Mouse (Mus musculus) midbrain, embryonic 12.5 days (tissue): ENCODE data around the gene Hhatl. TPM values are rescaled to one million over a fixed set of nuclear protein-coding genes. Genes with fewer than 3 reads are reported as not detected.
A peak's percentile ranks its signal among the peaks of the same experiment; 100 is the strongest.

Experiments
- ATAC-seq: fragments of 200-750 bp; cut with Nextera tagmentation; 2 replicates; pipeline ENCODE4 v1.8.0; 2017; ENCODE audit warnings: low read depth, moderate TSS enrichment, moderate library complexity; ENCODE audit not compliant: low FRiP score
- H3K27ac ChIP-seq: fragments of 300-500 bp; sonication (generic); replicated peaks from 2 replicates; pipeline ENCODE4 v1.5.1; 2016; ENCODE audit warnings: mild to moderate bottlenecking
- H3K27me3 ChIP-seq: fragments of 300-500 bp; sonication (generic); 2 replicates; pipeline ENCODE4 v1.6.1; 2016; ENCODE audit warnings: mild to moderate bottlenecking
- H3K36me3 ChIP-seq: fragments of 300-500 bp; sonication (generic); 2 replicates; pipeline ENCODE4 v1.6.1; 2016
- H3K4me1 ChIP-seq: fragments of 300-500 bp; sonication (generic); 2 replicates; pipeline ENCODE4 v1.6.1; 2016
- H3K4me2 ChIP-seq: fragments of 300-500 bp; sonication (generic); replicated peaks from 2 replicates; pipeline ENCODE4 v1.6.1; 2016; ENCODE audit warnings: mild to moderate bottlenecking, moderate library complexity
- H3K4me3 ChIP-seq: fragments of 300-500 bp; sonication (generic); 2 replicates; pipeline ENCODE4 v1.5.1; 2016; ENCODE audit warnings: mild to moderate bottlenecking
- H3K9ac ChIP-seq: fragments of 300-500 bp; sonication (generic); replicated peaks from 2 replicates; pipeline ENCODE4 v1.6.1; 2016; ENCODE audit warnings: mild to moderate bottlenecking, moderate library complexity
- H3K9me3 ChIP-seq: fragments of 300-500 bp; sonication (generic); 2 replicates; pipeline ENCODE4 v1.6.1; 2016; ENCODE audit warnings: mild to moderate bottlenecking
- WGBS: fragments of 180-500 bp; shearing (Covaris S2); methylation state at CpG from one replicate; pipeline ENCODE4 v1.1.7; 2016; 5-methylcytosine and 5-hydroxymethylcytosine counted together
- polyA plus RNA-seq: library from polyadenylated mRNA; unstranded; fragments of >200 nt; fragmentation: Nextera tagmentation; extraction: Ambion mirVana; gene quantifications from 2 replicates; pipeline ENCODE4 v1.2.1, GENCODE M21; 2016

Hhatl gene
- polyA plus RNA-seq, 1 experiment from 2014 or later, result not detected

DNA sequence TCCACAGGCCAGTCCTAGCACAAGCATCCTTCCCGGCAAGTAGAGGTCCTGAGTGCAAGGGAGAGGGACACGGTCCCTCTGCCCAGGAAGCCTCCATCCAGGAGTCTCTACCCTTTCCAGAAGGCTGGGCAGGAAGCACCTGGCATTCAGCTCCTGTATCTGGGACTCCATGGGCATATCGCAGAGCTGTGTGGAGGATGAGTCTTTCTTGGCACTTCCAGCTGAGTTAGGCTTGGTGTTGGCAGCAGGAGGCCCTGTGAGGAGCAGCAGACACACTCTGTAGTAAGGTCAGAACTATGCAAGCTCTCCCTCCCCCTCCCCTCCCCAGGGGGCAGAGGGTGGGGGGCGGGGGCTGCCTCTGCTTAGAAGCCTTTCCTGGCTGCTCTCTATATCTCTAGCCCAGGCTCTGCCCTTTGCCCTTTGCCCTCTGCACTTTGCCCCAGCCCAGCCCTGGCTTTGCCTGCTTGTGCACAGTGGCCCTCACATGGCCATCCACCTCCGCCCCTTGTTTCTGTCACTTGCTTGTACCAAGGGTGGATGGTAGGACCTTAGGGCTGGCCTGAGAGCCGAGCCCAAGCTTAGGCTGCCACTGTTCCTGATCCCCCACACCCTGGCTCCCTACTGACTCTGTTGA, 6.7 kb upstream of the Hhatl start:
- peaks cover 8% of the 10 kb centered on the region; the same call in 1 of the 2 replicates for H3K27me3 ChIP-seq
- H3K36me3 ChIP-seq, result no peaks in the 10 kb centered on the region
- ATAC-seq, result no peak
- no peak overlapping the region for H3K9ac ChIP-seq
- no peak overlapping the region for H3K4me2 ChIP-seq
- H3K4me3 ChIP-seq, result no peak overlapping the region
- WGBS, result 50% methylated on average over 5 of the region's 6 CpGs
- peaks cover 9% of the 10 kb centered on the region for H3K4me1 ChIP-seq
- no peaks in the 10 kb centered on the region for H3K9me3 ChIP-seq
- no peak overlapping the region for H3K27ac ChIP-seq

DNA sequence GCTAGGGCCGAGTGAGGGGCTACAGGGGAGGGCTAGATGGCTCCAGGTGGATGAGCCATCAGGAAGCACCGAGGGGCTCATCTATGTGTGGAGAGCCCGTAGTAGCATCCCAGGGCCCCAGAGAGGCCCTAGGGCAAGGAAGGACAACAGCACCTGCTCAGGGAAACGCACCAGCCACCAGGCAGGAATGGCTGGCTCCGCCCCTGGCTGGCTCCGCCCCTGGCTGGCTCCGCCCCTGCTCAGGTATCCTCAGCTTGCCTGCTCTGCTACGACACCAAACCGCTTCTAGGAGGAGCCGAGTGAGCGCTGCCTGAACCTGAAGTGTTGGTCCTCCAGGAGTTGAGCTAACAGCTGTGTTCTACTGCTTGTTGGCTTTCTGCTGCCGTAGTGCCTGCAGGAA, 5.4 kb upstream of the Hhatl start:
- no peak for ATAC-seq
- no peak overlapping the region for H3K27ac ChIP-seq
- WGBS, result 18% methylated on average over 12 of the region's 12 CpGs

DNA sequence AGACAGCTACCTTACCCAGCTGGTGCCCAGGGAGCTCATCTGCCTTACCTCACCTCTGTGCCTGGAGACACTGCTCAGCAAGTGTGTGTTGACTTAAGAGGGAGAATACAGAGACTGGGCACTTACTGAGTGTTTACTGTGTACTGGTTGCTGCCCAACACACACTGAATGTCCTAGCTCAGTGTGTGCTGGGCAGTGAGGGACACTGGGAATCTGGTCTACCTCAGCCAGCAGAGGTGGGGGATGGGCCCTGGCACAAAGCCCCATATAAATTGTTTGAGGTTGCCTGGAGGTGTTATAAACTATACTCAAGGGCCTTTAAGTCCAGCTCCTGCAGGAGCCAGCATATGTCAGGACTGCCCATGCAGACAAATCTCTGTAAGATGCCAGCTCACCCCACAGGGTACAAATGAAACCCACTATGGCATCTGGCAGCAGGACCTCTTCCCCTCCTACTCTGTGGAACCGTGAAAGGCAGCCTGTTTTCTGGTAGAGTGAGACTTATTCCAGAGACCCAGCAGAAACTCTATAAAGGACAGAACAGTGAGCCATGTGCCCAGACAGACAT, 2.7 kb upstream of the Hhatl start:
- 67% methylated on average over 1 of the region's 1 CpGs for WGBS
- Histone ChIP-seq H3K4me2 (no peak overlapping the region), H3K4me1 (0 out of 2 replicates have a peak, but pooled peaks cover 6% of the 10 kb centered on the region), H3K9me3 (no peaks in the 10 kb centered on the region), H3K9ac (no peak overlapping the region), H3K27me3 (peaks cover 23% of the 10 kb centered on the region), H3K36me3 (no peaks in the 10 kb centered on the region), H3K27ac (no peak overlapping the region), H3K4me3 (no peak overlapping the region)
- ATAC-seq, result no peak

More for the DNA sequence above, 5.4 kb upstream of the Hhatl start:
- Histone ChIP-seq H3K4me1 (peaks cover 9% of the 10 kb centered on the region), H3K27me3 (peaks cover 8% of the 10 kb centered on the region; the same call in 1 of the 2 replicates), H3K9me3 (no peaks in the 10 kb centered on the region), H3K4me3 (no peak overlapping the region), H3K36me3 (no peaks in the 10 kb centered on the region), H3K4me2 (no peak overlapping the region), H3K9ac (no peak overlapping the region)

DNA sequence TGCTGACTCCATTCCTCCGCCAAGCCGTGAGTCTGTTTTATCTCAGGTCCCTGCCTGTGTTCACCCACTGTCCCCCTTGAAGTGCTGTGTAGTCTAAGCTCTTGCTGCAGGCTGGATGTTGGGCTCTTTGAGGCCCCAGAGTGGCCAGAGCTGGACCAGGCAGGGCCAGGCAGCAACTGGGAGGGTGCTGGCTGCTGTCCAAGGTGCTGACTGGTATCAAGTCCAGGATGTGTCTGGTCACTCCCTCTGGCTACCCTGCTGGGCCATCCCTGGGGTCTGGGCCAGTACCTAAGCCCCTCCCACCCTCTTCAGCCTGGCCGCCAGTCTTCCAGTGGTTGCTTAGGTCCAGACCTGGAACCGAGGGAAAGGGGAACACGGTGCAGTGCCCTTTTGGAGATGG, 1.1 kb downstream of the Hhatl start:
- no peak overlapping the region for H3K9ac ChIP-seq
- 0 out of 2 replicates have a peak, but pooled peaks cover 6% of the 10 kb centered on the region for H3K4me1 ChIP-seq
- peaks cover 17% of the 10 kb centered on the region for H3K27me3 ChIP-seq
- H3K4me2 ChIP-seq, result no peak overlapping the region
- H3K4me3 ChIP-seq, result no peak overlapping the region
- H3K9me3 ChIP-seq, result no peaks in the 10 kb centered on the region
- 15% methylated on average over 5 of the region's 5 CpGs for WGBS
- ATAC-seq, result no peak
- no peaks in the 10 kb centered on the region for H3K36me3 ChIP-seq
- H3K27ac ChIP-seq, result no peak overlapping the region

DNA sequence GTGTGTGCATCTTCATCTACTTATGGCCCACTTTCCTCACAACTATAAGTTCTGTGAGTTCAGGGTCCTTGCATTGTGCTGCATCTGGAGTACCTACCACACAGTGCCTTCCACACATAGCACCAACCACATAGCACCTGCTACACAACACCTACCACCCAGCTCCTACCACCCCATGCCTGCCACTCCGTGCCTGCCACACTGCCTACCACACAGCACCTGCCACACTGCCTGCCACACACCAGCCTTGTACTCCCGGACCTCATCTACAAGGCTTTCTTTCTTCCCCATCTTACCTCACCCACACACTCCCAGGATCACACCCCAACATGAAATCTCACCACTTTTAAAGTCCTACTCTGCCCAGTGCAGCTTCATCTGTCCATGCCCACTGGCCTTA, 5.9 kb downstream of the Hhatl start:
- no peaks in the 10 kb centered on the region for H3K9me3 ChIP-seq
- no peaks in the 10 kb centered on the region for H3K36me3 ChIP-seq
- H3K9ac ChIP-seq, result no peak overlapping the region
- no peak overlapping the region for H3K27ac ChIP-seq
- no peak overlapping the region for H3K4me2 ChIP-seq
- peaks cover 6% of the 10 kb centered on the region for H3K27me3 ChIP-seq
- ATAC-seq, result no peak
- no peak overlapping the region for H3K4me3 ChIP-seq
- 86% methylated on average over 2 of the region's 2 CpGs for WGBS
- H3K4me1 ChIP-seq, result no peaks in the 10 kb centered on the region

DNA sequence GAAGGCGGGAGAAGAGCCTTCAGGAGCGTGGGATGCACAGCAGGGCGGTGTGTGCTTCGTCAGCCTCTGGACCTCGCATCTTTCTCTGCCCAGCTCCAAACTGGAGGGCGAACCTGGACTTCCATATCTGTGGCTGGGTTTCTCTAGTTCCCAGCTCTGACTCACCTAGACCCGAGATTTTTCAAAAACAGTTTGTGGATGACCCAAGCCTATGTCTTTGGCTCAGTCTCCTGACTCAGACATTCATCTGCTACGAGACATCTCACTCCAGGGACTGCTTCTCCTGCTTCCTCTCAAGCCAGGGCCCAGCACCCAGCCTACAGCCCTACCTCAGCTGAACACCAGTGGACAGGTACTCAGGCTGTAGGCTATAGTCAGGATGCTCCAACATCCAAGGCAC, 7.0 kb downstream of the Hhatl start:
- no peak overlapping the region for H3K27ac ChIP-seq
- 81% methylated on average over 8 of the region's 8 CpGs for WGBS
- H3K4me1 ChIP-seq, result no peaks in the 10 kb centered on the region
- no peaks in the 10 kb centered on the region for H3K36me3 ChIP-seq
- no peak for ATAC-seq
- H3K9me3 ChIP-seq, result no peaks in the 10 kb centered on the region
- peaks cover 4% of the 10 kb centered on the region for H3K27me3 ChIP-seq
- H3K4me2 ChIP-seq, result no peak overlapping the region
- H3K9ac ChIP-seq, result no peak overlapping the region
- no peak overlapping the region for H3K4me3 ChIP-seq

DNA sequence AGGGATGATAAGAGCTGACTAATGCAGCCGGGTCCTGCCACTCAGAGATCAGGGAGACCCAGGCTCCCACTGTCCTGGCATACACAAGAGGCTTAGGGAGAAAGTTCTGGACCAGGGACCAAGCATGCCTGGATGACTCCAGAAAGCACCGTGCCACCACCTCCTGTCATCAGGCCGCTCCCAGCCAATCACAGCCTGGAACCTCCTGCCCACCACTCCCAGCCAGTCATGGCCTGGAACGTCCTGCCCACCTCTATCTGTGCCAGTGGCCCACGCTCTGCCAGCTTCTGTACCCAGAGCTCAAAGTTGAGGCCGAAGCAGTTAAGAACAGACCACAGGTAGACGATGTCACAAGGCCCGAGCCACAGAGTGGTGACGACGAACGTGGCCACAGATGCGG, 7.5 kb downstream of the Hhatl start:
- no peak for ATAC-seq
- Histone ChIP-seq H3K36me3 (no peaks in the 10 kb centered on the region), H3K4me1 (no peaks in the 10 kb centered on the region), H3K27ac (no peak overlapping the region), H3K27me3 (peaks cover 5% of the 10 kb centered on the region), H3K9me3 (no peaks in the 10 kb centered on the region), H3K4me3 (no peak overlapping the region), H3K4me2 (no peak overlapping the region), H3K9ac (no peak overlapping the region)
- 88% methylated on average over 12 of the region's 12 CpGs for WGBS

DNA sequence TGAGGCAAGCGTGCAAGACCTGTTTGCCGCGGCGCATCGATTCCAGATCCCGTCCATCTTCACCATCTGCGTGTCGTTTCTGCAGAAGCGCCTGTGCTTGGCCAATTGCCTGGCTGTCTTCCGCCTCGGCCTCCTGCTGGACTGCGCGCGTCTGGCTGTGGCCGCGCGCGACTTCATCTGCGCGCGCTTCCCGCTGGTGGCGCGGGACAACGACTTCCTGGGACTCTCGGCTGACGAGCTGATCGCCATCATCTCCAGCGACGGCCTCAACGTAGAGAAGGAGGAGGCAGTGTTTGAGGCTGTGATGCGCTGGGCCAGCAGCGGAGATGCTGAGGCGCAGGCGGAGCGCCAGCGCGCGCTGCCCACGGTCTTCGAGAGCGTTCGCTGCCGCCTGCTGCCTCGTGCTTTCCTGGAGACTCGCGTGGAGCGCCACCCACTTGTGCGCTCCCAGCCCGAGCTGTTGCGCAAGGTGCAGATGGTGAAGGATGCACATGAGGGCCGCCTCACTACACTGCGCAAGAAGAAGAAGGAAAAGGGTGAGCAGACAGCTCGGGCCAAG, 14.2 kb downstream of the Hhatl start:
- Histone ChIP-seq H3K9me3 (no peaks in the 10 kb centered on the region), H3K27me3 (peaks cover 49% of the 10 kb centered on the region), H3K9ac (no peak overlapping the region), H3K4me3 (peak overlapping the region; percentile 34), H3K4me2 (peak overlapping the region; percentile 50), H3K27ac (no peak overlapping the region), H3K36me3 (no peaks in the 10 kb centered on the region), H3K4me1 (peaks cover 8% of the 10 kb centered on the region; the same call in 1 of the 2 replicates)
- WGBS, result 15% methylated on average over 54 of the region's 54 CpGs
- ATAC-seq, result no peak

DNA sequence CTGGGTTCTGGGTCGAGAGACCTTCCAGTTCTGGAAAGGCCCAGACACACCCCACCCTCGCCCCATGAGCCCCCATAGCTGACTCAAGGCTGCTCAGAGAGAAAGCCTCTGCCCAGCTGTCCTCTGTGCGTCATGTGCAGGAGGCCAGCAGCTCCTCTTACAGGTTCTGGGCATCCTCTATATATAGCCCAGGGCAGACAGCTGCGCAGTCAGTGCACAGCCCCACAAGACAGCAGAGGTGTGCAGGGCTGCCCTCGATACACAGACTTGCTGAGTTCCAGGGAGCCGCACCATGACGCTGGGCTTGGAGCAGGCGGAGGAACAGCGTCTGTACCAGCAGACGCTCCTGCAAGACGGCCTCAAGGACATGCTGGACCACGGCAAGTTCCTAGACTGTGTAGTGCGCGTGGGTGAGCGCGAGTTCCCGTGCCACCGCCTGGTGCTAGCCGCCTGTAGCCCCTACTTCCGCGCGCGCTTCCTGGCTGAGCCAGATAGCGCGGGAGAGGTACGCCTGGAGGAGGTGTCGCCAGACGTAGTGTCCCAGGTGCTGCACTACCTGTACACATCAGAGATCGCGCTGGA, 14.7 kb downstream of the Hhatl start, which contains the start of gene Klhl40:
Gene Klhl40 (plus strand): TSS at position 124 of the 582 bp plus-strand sequence.
- H3K9ac ChIP-seq, result no peak within 1 kb of the TSS
- H3K27ac ChIP-seq, result no peak within 1 kb of the TSS
- H3K4me2 ChIP-seq, result peak within 1 kb of the TSS; percentile 50
- no peaks in the 10 kb centered on the region for H3K9me3 ChIP-seq
- H3K36me3 ChIP-seq, result no peaks in the 10 kb centered on the region
- peaks cover 49% of the 10 kb centered on the region for H3K27me3 ChIP-seq
- peaks cover 8% of the 10 kb centered on the region; the same call in 1 of the 2 replicates for H3K4me1 ChIP-seq
- ATAC-seq, result no peak
- peak within 1 kb of the TSS; percentile 34 for H3K4me3 ChIP-seq
- 22% methylated on average over 30 of the region's 30 CpGs for WGBS

DNA sequence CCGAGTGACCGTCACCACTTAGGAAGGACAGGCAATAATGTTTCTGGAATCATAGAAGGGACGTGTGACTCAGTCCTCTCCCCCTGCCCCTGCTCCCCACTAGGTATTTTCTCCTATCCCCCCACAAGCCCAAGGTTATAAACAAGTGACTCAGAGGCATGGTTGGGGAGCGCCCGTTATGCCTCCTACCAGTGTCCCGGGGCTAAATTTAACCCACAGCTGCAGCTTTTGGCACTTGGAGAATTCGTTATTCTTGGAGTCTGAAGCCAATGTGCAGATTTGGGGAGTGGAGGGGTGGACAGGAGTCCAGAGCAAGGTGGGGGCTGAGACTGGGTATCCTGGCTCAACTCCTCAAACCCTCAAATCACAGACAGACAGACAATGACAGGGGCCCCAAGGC, 15.8 kb downstream of the Hhatl start:
- 86% methylated on average over 7 of the region's 7 CpGs for WGBS
- Histone ChIP-seq H3K4me3 (no peak overlapping the region), H3K9me3 (no peaks in the 10 kb centered on the region), H3K4me2 (no peak overlapping the region), H3K4me1 (peaks cover 8% of the 10 kb centered on the region; the same call in 1 of the 2 replicates), H3K36me3 (no peaks in the 10 kb centered on the region), H3K9ac (no peak overlapping the region), H3K27ac (no peak overlapping the region), H3K27me3 (peaks cover 49% of the 10 kb centered on the region)
- no peak for ATAC-seq

DNA sequence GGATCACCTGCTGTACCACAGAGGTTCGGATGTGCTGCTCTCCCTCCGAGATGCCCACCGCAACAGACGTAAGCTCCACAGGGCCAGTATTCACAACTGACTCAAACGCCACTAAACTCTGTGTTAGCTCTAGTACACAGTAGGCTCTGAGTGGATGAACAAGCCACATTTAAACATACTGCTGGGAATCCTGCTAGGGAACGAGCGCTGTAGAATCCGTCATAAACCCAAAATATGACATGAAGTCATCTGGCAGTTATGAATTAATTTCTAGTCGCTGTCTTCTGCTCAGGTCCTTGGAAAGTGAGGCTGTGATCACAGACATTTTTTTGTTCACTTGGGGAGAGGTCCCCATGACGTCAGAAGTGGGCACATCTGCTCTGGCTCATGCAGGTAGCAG, 16.4 kb downstream of the Hhatl start:
- H3K9ac ChIP-seq, result no peak overlapping the region
- H3K36me3 ChIP-seq, result no peaks in the 10 kb centered on the region
- ATAC-seq, result no peak
- 84% methylated on average over 10 of the region's 10 CpGs for WGBS
- H3K4me3 ChIP-seq, result no peak overlapping the region
- H3K4me2 ChIP-seq, result no peak overlapping the region
- H3K27ac ChIP-seq, result no peak overlapping the region
- H3K9me3 ChIP-seq, result no peaks in the 10 kb centered on the region
- H3K27me3 ChIP-seq, result peaks cover 49% of the 10 kb centered on the region
- peaks cover 8% of the 10 kb centered on the region; the same call in 1 of the 2 replicates for H3K4me1 ChIP-seq

DNA sequence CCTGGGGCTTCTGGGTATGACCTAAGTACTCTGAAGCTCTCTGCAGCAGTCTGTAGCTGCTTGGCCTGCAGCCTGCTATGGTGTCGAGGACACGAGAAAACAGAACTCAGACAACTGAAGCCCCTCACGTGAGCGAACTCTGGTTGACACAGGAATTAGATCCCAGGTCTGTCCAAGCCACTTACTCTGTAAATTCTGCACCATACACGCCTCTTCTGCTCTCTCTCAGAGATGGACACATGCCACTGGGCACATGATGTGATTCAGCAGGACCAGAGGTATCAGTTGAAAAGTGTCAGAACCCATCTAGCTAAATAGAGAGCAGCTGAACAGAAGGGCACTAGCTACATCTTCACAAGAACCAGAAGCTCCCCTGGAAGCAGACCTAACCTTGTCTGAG, 19.9 kb downstream of the Hhatl start:
- no peak for ATAC-seq
- peaks cover 12% of the 10 kb centered on the region for H3K36me3 ChIP-seq
- H3K4me3 ChIP-seq, result no peak overlapping the region
- peaks cover 20% of the 10 kb centered on the region for H3K27me3 ChIP-seq
- 75% methylated on average over 5 of the region's 5 CpGs for WGBS
- no peak overlapping the region for H3K4me2 ChIP-seq
- no peaks in the 10 kb centered on the region for H3K9me3 ChIP-seq
- H3K4me1 ChIP-seq, result no peaks in the 10 kb centered on the region
- H3K27ac ChIP-seq, result no peak overlapping the region
- H3K9ac ChIP-seq, result no peak overlapping the region
